Mouse (Mus musculus) thymus, postnatal 10 days (tissue): ENCODE measurements around the gene Trim63.
"Not testable (repeated sequence)": the region's sequence is repeated elsewhere in the genome, so short reads cannot be mapped to it uniquely, and the experiment has no call there.

Experiments used
- DNase-seq, 2 experiments: peaks; one replicate each; pipeline ENCODE4 v3.0.0; 2021; ENCODE audit warnings: low spot score in 2 of 2

The Trim63 gene

GRCm38 (mm10) chr4:134298626-134299497, 16.1 kb upstream of the Trim63 start:
- no peak for DNase-seq

- DNase-seq: no peak
Measured at GRCm38 (mm10) chr4:134299498-134299810, 15.5 kb upstream of the Trim63 start.

DNA sequence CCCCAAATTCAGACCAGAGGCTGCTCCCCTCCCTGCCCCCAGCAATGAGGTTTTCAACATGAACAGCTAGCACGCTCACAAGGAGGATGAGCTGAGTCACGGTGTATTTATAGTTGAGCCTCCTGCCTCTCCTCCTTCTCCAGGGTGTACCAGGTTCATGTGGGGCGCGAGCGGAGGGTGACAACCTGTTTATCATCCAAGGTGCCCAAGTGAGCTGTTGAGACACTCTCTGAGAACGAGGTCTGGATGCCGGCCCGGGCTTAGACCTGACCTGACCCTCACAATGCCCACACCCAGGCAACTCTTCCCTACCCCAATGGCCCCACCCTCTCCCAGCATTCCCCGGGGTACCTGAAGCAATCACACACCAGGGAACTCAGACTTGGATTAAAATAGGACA, 14.6 kb upstream of the Trim63 start:
- no peak for DNase-seq

- no peak for DNase-seq
Measured at GRCm38 (mm10) chr4:134302084-134302483, 12.8 kb upstream of the Trim63 start.

DNA sequence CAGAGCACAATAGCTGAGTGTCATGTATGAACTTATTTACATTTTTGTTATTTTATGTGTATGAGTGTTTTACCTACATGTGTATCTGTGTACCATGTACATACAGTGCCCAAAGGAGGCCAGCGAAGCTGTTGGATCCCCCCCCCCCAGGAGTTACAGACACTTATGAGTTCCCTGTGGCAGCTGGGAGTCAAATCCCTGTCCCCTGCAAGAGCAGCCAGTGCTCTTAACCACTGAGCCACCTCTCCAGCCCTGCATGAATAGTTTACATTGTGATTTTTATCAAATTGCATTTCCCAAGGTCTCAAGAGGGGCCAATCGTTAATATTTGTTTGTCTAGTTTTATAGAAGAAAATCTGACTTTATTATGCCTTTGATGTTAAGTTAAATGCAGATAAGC, 8.0 kb upstream of the Trim63 start:
- no peak for DNase-seq

GRCm38 (mm10) chr4:134307367-134308072, 7.4 kb upstream of the Trim63 start:
- DNase-seq: no peak

- DNase-seq: no peak
Measured at GRCm38 (mm10) chr4:134310106-134310505, 4.8 kb upstream of the Trim63 start.

GRCm38 (mm10) chr4:134310656-134311055, 4.3 kb upstream of the Trim63 start:
- DNase-seq: no peak

DNA sequence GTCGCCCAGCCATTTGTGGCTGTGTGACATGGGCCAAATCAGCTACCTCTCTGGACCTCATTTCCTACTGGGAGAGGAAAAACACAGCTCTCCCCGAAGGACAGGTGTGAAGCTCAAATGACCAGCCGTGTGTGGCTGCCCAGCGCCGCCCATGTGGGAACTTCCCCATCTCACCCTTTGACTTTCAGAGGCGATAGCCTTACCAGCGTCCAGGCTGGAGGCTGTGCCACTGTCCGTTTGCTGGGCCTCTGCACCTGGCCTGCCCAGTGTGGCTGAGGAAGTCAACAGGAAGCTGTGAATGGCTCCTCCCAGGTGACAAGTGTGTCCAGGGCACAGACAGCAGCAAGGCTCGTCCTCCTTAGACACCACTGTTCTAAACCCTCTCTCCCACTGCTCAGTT, 3.1 kb upstream of the Trim63 start:
- DNase-seq: no peak

- no peak for DNase-seq
Measured at GRCm38 (mm10) chr4:134312341-134312740, 2.6 kb upstream of the Trim63 start.

GRCm38 (mm10) chr4:134312901-134313300, 2.0 kb upstream of the Trim63 start:
- DNase-seq: no peak

DNA sequence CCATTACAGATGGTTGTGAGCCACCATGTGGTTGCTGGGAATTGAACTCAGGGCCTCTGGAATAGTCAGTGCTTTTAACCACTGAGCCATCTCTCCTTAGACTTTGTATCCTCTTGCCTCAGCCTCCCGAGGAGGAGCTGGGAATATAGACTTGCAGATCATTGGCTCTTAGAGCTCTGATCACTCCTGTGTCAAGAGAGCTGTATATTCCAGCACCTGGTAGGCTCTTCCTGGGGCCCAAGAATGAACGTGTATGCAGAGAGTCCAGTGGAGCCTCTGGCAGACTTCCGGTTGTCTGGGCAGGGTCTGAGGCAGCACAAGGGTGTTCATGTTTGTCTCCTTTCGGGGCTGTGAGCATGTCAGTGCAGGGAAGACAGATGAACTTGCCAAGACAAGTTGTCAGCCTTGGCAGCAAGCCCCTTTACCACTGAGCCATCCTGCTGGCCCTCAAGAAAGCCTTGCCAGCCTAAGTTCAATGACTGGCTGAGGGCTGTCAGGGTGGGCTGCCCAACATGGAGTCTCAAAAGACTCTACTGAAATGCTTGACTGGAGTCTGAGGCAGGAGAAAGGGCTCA, 752 bp upstream of the Trim63 start:
- no peak for DNase-seq

GRCm38 (mm10) chr4:134315470-134315869, 550 bp downstream of the Trim63 start:
- no peak for DNase-seq

- DNase-seq: no peak
Measured at GRCm38 (mm10) chr4:134316390-134316789, 1.5 kb downstream of the Trim63 start.

DNA sequence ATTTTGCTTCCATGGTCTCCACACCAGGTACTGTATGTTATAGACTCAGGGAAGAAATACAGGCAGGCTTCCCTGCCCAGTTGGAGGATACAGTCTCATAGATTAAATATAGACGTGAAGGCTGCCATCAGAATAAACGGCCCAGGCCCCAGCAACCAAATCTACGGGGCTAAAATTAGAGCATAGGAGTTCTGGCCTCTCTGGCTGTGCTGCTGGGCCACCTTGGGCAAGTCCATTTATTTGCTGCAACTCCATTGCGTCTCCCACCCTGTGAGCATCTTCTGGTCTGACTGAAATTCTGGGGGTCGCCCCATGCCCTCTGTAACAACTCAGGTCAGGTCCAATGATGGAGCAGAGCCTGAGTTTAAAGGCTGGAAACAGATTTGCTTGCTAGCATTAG, 4.2 kb downstream of the Trim63 start:
- DNase-seq: no peak

DNA sequence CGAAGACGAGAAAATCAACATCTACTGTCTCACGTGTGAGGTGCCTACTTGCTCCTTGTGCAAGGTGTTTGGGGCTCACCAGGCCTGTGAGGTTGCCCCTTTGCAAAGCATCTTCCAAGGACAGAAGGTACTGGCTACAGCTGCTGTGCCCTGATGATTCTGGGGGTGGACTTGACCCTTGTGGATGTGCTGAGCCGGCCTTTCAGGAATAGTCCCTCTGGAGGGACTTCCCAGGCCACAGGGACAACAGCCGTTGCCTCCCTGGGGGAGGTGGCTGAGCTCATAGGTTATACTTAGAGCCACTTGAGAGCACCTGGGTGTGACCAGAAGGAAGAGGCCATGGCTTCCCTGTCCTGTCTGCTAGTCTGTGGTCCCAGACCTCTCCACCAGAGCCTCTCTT, 4.8 kb downstream of the Trim63 start:
- DNase-seq: no peak

DNA sequence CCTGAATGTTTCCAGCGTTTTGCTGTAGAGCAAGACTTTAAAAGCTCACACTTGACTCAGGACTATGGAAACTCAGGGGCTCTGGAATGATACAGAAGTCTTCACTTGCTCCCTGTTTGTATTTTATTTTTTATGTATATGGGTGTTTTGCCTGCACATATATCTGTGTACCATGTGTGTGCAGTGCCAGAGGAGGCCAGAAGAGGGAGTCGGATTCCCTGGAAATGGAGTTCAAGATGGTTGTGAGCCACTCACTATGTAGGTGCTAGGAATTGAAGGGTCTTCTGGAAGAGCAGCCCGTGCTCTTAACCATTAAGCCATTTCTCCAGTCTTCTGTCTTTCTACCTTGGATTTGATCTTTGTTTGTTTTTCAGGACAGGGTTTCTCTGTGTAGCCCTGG, 6.6 kb downstream of the Trim63 start:
- DNase-seq: no peak

GRCm38 (mm10) chr4:134324655-134325054, 9.7 kb downstream of the Trim63 start:
- DNase-seq: no peak

DNA sequence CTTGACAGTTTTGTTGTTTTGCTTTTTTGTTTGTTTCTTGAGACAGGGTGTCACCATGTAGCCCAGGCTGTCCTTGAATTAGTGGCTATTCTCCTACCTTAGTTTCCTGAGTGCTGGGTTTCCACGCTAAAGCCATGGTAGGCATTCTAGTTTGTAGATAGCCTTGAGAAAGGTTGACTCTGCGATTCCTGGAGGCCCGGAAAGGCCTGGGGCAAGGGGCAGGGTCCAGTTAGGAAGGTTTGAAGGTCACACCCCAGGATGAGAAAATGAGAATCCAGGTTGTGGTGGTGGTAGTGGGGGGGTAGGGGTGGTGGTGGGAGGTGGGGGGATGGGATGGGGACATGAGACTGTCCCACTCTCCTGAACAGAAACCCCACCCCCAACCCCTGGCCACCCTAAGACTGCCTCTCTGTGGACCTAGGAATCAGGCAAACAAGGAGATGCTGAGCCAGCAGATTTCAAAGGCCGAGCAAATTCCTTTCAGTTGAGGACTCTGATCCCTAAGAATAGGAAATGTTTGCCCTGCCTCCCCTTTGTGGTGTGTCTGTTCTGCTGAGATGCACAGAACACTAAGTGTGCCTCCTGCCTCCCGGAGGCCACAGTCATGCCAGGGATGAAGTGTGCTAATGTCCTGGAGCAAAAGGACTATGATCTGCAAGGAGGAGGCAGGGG, 12.1 kb downstream of the Trim63 start:
- DNase-seq: no peak

DNA sequence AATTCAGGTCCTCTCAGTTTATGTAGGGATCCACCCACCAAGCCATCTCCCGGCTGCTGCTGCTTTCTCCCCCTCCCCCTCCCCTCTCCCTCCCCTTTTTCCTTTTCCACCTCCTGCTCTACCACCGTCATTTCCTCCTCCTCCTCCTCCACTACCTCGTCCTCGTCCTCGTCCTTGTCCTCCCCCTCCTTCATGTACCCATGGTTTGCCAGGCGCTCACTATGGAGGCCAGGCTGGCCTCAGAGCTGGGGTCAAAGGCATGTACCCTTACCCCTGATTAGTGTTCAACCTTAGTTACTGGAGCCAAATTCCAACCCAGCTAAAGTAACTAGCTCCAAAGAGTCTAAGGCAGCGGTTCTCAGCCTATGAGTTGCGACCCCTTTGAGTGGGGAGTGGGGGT, 13.2 kb downstream of the Trim63 start:
- DNase-seq: no peak

DNA sequence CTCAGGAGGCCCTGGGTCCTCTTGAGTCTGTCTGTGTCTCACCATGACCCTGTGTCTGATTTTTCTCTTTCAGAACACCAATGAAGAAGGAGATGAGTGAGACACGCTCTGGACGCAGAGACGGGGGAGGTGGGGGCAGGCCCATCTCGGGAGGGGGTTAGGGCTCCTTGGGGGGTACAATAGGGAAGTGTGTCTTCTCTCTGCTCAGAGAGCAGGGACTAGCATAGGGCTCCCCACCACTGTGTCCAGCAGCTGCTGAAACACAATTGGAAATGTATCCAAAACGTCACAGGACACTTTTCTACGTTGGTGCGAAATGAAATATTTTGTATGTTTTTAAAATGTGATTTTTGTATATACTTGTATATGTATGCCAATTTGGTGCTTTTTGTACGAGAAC, 13.9 kb downstream of the Trim63 start:
- DNase-seq: no peak

DNA sequence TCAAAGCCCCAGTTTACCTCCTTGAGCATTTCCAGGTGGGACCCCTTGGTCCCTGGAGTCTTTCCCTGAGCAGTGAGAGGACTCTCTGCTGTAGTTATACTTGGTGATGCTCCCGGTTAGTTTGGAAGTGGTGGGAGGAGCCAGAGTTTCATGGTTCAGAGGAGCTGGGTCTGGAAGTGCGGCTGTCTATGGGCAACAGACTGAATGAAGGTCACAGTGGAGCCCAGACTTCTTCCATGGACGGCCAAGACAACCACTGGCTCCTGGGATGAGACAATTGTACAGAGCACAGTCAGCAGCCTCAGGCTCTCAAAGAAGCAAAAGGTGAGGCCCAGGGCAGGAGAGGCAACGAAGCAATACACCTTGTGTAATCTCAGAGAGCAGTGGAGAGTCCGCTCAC, 15.4 kb downstream of the Trim63 start:
- DNase-seq: no peak

DNA sequence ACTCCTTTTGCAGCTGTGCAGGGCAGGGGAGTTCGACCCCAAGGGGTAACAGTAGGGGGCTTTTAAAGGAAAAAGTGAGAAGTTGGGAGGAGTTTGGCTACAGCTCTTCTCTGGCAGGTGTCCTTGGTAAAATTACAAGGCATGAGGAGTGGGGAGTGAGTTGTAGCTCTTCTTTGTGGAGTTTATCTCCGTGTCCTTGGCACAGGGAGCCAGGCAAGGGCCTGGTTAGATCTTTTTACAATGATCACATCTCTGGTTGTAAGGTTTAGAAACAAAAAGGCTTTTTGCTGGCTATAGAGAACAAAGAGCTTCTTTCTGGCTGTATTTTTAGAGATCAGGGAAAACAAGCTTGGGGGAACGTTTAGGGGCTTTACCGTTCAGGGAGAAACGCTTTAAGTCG, 26.3 kb downstream of the Trim63 start:
- DNase-seq: not testable (repeated sequence)
